Mouse (Mus musculus) liver, embryonic 12.5 days (tissue): ENCODE measurements around the gene Gjc1. TPM values are rescaled to one million over a fixed set of nuclear protein-coding genes. Genes with fewer than 3 reads are reported as not detected.

ENCODE experiments used
- ATAC-seq: fragments of 200-750 bp; cut with Nextera tagmentation; 2 replicates; pipeline ENCODE4 v1.8.0; 2017; ENCODE audit warnings: moderate number of reproducible peaks, mild to moderate bottlenecking, moderate library complexity
- H3K27ac ChIP-seq: fragments of 300-500 bp; sonication (generic); 2 replicates; pipeline ENCODE4 v1.5.1; 2016; ENCODE audit warnings: mild to moderate bottlenecking
- H3K27me3 ChIP-seq: fragments of 300-500 bp; sonication (generic); replicated peaks from 2 replicates; pipeline ENCODE4 v1.6.1; 2016; ENCODE audit warnings: mild to moderate bottlenecking, moderate library complexity
- H3K36me3 ChIP-seq: fragments of 300-500 bp; sonication (generic); 2 replicates; pipeline ENCODE4 v1.6.1; 2016; ENCODE audit warnings: mild to moderate bottlenecking, moderate library complexity
- H3K4me1 ChIP-seq: fragments of 300-500 bp; sonication (generic); 2 replicates; pipeline ENCODE4 v1.6.1; 2016
- H3K4me2 ChIP-seq: fragments of 300-500 bp; sonication (generic); 2 replicates; pipeline ENCODE4 v1.6.1; 2016; ENCODE audit warnings: mild to moderate bottlenecking, moderate library complexity
- H3K4me3 ChIP-seq: fragments of 300-500 bp; sonication (generic); 2 replicates; pipeline ENCODE4 v1.5.1; 2016; ENCODE audit warnings: mild to moderate bottlenecking, moderate library complexity
- H3K9ac ChIP-seq: fragments of 300-500 bp; sonication (generic); 2 replicates; pipeline ENCODE4 v1.6.1; 2016; ENCODE audit warnings: mild to moderate bottlenecking, moderate library complexity
- H3K9me3 ChIP-seq: fragments of 300-500 bp; sonication (generic); replicated peaks from 2 replicates; pipeline ENCODE4 v1.6.1; 2016; ENCODE audit warnings: mild to moderate bottlenecking, moderate library complexity
- whole genome bisulfite sequencing: fragments of 180-500 bp; shearing (Covaris S2); methylation state at CpG from one replicate; pipeline ENCODE4 v1.1.7; 2016; ENCODE audit not compliant: insufficient replicate concordance; 5-methylcytosine and 5-hydroxymethylcytosine counted together
- polyA plus RNA-seq: library from polyadenylated mRNA; unstranded; fragments of >200 nt; fragmentation: Nextera tagmentation; extraction: Ambion mirVana; gene quantifications from 2 replicates; pipeline ENCODE4 v1.2.1, GENCODE M21; 2016

Gjc1 gene
- polyA plus RNA-seq, 1 experiment from 2014 or later, result 8.7 TPM

DNA sequence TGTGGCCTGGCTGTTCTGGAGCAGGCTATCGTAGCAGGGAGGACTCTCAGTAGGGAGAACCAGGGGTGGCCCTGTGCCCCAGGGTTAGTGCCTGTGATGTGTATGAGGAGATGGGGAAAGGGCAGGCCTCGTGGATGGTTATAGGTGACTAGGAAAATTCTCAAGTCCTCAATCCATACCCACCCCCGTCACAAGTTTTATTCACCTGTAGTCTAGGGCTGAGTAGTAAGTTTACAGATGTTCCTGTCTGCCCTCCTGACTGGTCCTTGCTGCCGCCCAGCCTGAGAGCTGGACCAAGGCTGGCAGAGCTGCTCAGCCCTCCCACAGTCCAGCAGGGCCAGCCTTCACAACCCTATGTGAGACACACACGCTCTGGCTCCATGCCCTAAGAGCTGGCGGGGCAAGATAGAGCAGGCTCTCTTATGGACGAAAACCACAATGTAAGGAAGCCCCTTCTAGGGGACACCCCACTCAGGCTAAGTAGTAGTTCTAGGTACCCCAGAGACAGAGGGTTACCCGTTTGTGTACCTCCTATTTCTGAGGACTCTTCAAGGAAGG is 40.3 kb downstream of the Gjc1 start:
- peaks cover 26% of the 10 kb centered on the region for H3K4me1 ChIP-seq
- H3K4me2 ChIP-seq, result no peak overlapping the region
- 63% methylated on average over 8 of the region's 8 CpGs for WGBS
- H3K27me3 ChIP-seq, result peaks cover 73% of the 10 kb centered on the region
- no peaks in the 10 kb centered on the region for H3K9me3 ChIP-seq
- no peak overlapping the region for H3K4me3 ChIP-seq
- H3K27ac ChIP-seq, result no peak overlapping the region
- H3K9ac ChIP-seq, result no peak overlapping the region
- no peak for ATAC-seq
- no peaks in the 10 kb centered on the region for H3K36me3 ChIP-seq

DNA sequence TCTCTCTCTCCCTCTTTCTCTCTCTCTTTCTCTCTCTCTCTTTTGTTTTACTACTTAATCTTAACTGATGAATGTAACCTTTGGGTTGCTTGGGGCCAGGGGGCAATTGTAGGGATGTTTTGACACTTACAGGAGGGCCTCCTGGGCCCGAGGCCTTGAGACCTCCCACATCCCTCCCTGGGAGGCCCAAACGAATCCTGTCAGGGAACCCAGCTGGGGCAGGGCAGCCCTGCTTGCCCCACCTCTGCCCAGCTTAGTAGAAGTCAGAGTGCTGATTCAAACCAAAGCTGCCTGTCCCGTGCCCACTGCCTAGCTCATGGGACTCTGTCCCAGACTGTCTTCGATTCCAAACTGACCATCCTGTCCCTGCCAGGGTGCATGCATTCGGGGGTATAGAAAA is 40.9 kb downstream of the Gjc1 start:
- WGBS, result 40% methylated on average over 5 of the region's 5 CpGs
- H3K27me3 ChIP-seq, result peaks cover 74% of the 10 kb centered on the region
- H3K27ac ChIP-seq, result no peak overlapping the region
- no peak overlapping the region for H3K9ac ChIP-seq
- no peaks in the 10 kb centered on the region for H3K9me3 ChIP-seq
- H3K4me2 ChIP-seq, result no peak overlapping the region
- peaks cover 28% of the 10 kb centered on the region for H3K4me1 ChIP-seq
- H3K4me3 ChIP-seq, result no peak overlapping the region
- ATAC-seq, result no peak
- H3K36me3 ChIP-seq, result no peaks in the 10 kb centered on the region

DNA sequence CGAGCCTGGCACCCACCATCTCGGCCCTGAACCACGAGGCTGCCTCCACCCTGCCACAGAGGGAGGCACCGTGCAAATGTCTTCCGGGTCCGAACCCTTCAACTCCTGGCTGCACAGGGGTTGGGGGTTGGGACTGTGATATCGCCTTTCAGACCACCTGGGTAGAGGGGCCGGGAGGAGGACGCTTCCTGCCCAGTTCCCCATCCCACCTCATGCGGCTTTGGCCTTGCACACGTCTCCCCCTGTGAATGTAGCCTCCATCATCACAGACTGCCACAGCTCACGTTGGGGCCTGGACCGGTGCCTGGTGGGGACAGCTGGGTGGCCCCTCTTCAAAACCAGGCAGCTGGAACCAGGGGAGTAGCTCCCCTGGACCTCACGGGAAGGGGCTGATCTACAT is 41.3 kb downstream of the Gjc1 start:
- H3K36me3 ChIP-seq, result no peaks in the 10 kb centered on the region
- H3K4me3 ChIP-seq, result no peak overlapping the region
- no peak overlapping the region for H3K4me2 ChIP-seq
- peaks cover 28% of the 10 kb centered on the region for H3K4me1 ChIP-seq
- H3K27ac ChIP-seq, result no peak overlapping the region
- H3K9me3 ChIP-seq, result no peaks in the 10 kb centered on the region
- H3K27me3 ChIP-seq, result peaks cover 76% of the 10 kb centered on the region
- H3K9ac ChIP-seq, result no peak overlapping the region
- 54% methylated on average over 14 of the region's 14 CpGs for WGBS
- ATAC-seq, result no peak

DNA sequence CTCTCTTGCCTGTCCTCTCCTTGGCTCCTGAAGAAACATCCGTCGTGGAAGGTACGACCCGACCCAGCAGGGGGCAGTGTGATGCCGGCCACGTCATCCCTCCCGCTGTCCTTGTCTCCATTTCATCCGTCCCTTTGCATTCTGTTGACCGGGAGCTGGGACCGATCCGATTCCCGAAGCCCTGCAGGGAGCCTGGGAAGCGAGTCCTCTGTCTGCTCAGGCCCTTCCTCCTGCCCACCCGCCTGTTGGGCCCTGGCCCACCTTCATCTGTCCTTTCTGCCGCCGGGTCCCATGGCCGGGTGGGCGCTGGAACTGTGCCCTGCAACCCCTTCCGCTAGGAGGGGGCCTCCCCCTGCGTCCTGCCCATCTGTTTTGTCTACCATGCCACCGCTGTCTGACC is 41.9 kb downstream of the Gjc1 start:
- no peak overlapping the region for H3K27ac ChIP-seq
- H3K9ac ChIP-seq, result no peak overlapping the region
- H3K4me1 ChIP-seq, result peaks cover 28% of the 10 kb centered on the region
- no peak for ATAC-seq
- no peaks in the 10 kb centered on the region for H3K9me3 ChIP-seq
- H3K36me3 ChIP-seq, result no peaks in the 10 kb centered on the region
- WGBS, result 45% methylated on average over 21 of the region's 21 CpGs
- H3K27me3 ChIP-seq, result peaks cover 76% of the 10 kb centered on the region
- no peak overlapping the region for H3K4me3 ChIP-seq
- 0 out of 2 replicates have a peak overlapping the region, but pooled peaks have one; percentile 8 for H3K4me2 ChIP-seq

DNA sequence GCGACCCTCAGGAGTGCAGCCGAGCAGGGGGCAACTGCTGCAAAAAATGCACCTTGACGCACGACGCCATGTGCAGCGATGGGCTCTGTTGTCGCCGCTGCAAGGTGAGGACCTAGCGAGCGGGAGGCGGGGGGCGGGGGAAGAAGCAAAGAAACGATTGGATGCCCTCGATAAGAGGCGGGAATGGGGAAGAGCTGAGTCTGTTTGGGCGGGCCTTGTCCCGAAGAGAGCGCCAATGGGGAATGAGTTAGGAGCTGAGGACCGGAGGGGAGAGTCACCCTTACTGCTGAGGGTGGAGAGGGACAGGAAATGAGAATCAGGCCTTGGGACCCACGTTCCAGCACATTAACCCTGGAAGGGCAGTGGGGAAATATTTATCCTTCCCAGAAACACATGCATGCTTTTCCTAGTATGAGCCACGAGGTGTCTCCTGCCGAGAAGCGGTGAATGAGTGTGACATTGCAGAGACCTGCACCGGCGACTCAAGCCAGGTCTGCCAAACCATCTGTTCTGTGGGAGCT is 44.8 kb downstream of the Gjc1 start:
- peaks cover 88% of the 10 kb centered on the region for H3K27me3 ChIP-seq

DNA sequence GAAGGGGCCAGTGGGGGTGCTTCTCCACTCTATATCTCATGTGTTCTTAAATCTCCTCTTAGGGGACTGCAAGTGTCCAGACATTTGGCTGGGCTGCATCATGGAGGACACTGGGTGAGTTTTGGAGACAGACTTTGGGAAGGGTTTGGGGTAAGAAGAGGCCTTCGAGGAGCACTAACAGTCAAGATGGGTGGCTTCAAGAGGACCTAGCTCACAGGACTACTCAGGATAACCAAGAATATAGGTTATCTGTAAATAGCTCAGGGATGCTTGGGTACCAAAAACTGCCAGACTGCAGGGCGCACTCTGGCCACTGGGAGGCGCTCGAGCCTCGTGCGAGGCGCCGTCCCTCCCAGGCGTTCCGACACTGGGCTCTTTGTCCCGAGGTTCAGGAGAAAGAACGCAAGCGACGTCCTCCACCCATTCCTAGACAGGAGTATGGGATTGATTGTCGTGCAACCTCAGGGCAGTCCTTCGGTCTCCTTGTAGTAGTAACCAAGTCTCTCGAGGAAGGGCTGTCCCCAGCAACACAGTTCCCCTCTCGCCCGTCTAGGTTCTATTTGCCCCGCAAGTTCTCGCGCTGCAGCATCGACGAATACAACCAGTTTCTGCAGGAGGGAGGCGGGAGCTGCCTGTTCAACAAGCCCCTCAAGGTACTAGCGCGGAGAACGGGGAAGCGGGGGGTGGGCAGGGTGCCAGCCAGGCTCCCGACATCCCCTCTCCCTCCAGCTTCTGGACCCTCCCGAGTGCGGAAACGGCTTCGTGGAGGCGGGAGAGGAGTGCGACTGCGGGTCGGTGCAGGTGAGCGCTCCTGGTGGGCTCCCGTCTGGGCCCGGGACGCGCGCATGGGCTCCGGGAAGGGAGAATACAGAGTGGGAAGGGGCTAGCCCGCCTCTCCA is 45.5 kb downstream of the Gjc1 start:
- WGBS, result 2% methylated on average over 46 of the region's 46 CpGs
- Histone ChIP-seq H3K4me3 (peak overlapping the region; percentile 49), H3K4me2 (peak overlapping the region; percentile 71), H3K27me3 (peaks cover 85% of the 10 kb centered on the region), H3K4me1 (peaks cover 17% of the 10 kb centered on the region), H3K36me3 (no peaks in the 10 kb centered on the region), H3K27ac (no peak overlapping the region), H3K9me3 (no peaks in the 10 kb centered on the region), H3K9ac (peak overlapping the region; percentile 53; the same call in 1 of the 2 replicates)
- ATAC-seq, result 0 out of 2 replicates have a peak, but pooled peaks have one; percentile 20

More for the DNA sequence above, 44.8 kb downstream of the Gjc1 start:
- peaks cover 21% of the 10 kb centered on the region for H3K4me1 ChIP-seq
- no peaks in the 10 kb centered on the region for H3K36me3 ChIP-seq
- peak overlapping the region; percentile 53; the same call in 1 of the 2 replicates for H3K9ac ChIP-seq
- H3K4me3 ChIP-seq, result peak overlapping the region; percentile 49
- 5% methylated on average over 25 of the region's 25 CpGs for WGBS
- H3K4me2 ChIP-seq, result peak overlapping the region; percentile 71
- H3K27ac ChIP-seq, result no peak overlapping the region
- ATAC-seq, result peak; percentile 58; the same call in 1 of the 2 replicates
- H3K9me3 ChIP-seq, result no peaks in the 10 kb centered on the region

DNA sequence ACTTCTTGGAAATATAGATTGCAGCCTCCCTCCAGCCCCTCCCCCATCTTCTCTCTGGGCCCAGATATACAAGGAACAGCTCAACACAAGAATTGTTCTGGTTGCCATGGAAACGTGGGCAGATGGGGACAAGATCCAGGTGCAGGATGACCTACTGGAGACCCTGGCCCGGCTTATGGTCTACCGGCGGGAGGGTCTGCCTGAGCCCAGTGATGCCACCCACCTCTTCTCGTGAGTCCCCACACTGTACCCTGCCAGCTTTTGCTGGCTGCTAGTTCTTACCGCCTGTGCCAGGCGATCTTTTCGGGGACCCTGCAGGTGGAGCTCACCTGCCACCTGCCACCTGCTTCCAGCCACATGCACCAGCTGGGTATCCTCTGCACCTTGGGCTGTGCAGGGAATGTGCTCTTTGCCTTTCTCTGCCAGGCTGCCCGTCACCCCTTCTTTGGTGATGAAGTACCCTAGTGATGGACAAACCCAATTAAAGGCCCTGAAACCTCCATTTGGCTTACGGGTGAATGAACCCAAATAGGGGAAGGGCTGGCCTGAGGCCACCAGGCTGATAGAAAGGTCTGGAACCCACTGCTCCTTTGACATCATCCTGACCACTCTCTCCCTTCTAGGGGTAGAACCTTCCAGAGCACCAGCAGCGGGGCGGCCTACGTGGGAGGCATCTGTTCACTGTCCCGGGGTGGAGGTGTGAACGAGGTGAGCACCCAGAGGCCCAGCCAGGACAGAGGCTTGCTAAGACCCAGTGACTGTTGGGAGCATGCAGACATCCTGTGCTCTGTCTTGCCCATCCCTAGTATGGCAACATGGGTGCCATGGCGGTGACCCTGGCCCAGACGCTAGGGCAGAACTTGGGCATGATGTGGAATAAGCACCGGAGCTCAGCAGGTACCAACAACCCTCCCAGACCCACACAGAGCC is 46.5 kb downstream of the Gjc1 start:
- Histone ChIP-seq H3K36me3 (no peaks in the 10 kb centered on the region), H3K4me3 (no peak overlapping the region), H3K27ac (no peak overlapping the region), H3K4me1 (peaks cover 15% of the 10 kb centered on the region), H3K9ac (no peak overlapping the region), H3K9me3 (no peaks in the 10 kb centered on the region), H3K27me3 (peaks cover 81% of the 10 kb centered on the region), H3K4me2 (no peak overlapping the region)
- WGBS, result 66% methylated on average over 18 of the region's 18 CpGs
- no peak for ATAC-seq

DNA sequence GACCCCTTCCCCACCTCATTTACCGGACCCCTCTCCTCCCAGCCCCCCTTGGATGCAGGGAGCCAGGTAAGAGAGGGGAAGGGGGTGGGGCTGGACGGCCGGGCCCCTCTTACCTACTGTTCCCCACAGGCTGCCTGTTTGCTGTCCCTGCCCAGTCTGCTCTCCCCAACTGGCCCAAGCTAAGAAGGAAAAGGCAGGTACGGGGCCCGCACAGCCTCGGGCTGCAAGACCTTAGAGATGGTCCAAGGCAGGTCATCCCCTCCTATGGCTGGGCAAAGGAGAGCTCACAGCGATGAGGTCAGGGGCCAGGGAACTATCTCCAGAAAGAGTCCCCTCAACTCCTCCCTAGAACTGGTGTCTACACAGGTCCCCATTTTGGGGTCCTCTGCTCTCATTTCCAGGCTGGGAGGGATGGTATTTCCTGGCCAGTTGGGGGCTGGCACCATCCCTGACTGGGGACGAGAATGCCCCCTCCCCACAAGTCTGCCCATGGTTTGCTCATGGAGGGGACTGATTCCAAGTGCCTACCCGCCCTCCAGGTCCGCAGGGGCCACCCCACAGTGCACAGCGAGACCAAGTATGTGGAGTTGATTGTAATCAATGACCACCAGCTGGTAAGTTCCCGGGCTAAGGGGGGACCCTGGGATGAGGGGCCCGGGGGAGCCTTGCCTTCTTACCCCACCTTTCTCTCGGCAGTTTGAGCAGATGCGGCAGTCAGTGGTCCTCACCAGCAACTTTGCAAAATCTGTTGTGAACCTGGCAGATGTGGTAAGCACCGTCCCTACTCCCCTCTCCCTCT is 47.4 kb downstream of the Gjc1 start:
- 27% methylated on average over 16 of the region's 16 CpGs for WGBS
- Histone ChIP-seq H3K9ac (no peak overlapping the region), H3K4me1 (peaks cover 10% of the 10 kb centered on the region), H3K4me2 (no peak overlapping the region), H3K27ac (no peak overlapping the region), H3K36me3 (no peaks in the 10 kb centered on the region), H3K9me3 (no peaks in the 10 kb centered on the region), H3K27me3 (peaks cover 76% of the 10 kb centered on the region), H3K4me3 (no peak overlapping the region)
- no peak for ATAC-seq

- ATAC-seq, result no peak
- Histone ChIP-seq H3K36me3 (no peaks in the 10 kb centered on the region), H3K4me3 (no peak overlapping the region), H3K4me1 (peaks cover 10% of the 10 kb centered on the region), H3K27ac (no peak overlapping the region), H3K27me3 (peaks cover 68% of the 10 kb centered on the region), H3K9ac (no peak overlapping the region), H3K4me2 (no peak overlapping the region), H3K9me3 (no peaks in the 10 kb centered on the region)
- 43% methylated on average over 15 of the region's 15 CpGs for WGBS
These were observed 48.7 kb downstream of the Gjc1 start for GRCm38 (mm10) chr11:102770662-102771435.

DNA sequence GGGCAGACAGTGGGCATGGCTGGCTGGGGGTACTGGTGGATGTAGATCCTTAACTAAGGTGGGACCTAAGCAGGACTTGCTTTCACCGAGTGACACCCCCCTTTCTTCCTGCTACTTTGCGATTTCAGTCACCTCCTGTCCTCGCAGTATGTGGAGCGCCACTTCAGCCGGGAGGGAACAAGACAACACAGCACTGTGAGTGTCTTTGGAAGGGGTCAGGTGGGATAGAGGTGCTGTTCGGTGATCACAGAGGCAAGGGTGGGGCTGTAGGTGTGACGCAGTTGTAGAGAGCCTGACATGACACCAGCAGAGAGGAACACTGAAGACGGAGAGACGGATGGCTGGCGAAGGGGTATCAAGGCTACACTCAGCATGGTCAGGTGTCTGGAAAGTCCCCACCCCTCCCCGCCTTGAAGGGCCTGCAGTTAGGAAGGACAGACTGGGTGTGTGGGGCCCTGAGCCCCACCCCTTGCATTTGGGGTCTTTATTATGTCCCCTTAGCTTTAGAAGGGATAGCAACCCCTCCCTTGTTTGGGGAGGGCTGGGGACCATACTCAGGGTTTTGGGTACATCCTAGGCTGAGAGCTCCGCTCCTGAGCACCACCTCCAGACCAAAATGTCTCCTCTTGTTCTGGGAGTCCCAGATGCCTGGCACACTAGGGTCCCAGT is 49.4 kb downstream of the Gjc1 start:
- no peak overlapping the region for H3K9ac ChIP-seq
- H3K27ac ChIP-seq, result no peak overlapping the region
- 70% methylated on average over 12 of the region's 12 CpGs for WGBS

More for the DNA sequence above, 49.4 kb downstream of the Gjc1 start:
- ATAC-seq, result no peak
- Histone ChIP-seq H3K4me1 (peaks cover 10% of the 10 kb centered on the region), H3K27me3 (peaks cover 68% of the 10 kb centered on the region), H3K4me2 (no peak overlapping the region), H3K36me3 (no peaks in the 10 kb centered on the region), H3K4me3 (no peak overlapping the region), H3K9me3 (no peaks in the 10 kb centered on the region)
